Mouse (Mus musculus): ENCODE data around the gene Pam16.
"Not testable (repeated sequence)": the region's sequence is repeated elsewhere in the genome, so short reads cannot be mapped to it uniquely, and the experiment has no call there.

The Pam16 gene

DNA sequence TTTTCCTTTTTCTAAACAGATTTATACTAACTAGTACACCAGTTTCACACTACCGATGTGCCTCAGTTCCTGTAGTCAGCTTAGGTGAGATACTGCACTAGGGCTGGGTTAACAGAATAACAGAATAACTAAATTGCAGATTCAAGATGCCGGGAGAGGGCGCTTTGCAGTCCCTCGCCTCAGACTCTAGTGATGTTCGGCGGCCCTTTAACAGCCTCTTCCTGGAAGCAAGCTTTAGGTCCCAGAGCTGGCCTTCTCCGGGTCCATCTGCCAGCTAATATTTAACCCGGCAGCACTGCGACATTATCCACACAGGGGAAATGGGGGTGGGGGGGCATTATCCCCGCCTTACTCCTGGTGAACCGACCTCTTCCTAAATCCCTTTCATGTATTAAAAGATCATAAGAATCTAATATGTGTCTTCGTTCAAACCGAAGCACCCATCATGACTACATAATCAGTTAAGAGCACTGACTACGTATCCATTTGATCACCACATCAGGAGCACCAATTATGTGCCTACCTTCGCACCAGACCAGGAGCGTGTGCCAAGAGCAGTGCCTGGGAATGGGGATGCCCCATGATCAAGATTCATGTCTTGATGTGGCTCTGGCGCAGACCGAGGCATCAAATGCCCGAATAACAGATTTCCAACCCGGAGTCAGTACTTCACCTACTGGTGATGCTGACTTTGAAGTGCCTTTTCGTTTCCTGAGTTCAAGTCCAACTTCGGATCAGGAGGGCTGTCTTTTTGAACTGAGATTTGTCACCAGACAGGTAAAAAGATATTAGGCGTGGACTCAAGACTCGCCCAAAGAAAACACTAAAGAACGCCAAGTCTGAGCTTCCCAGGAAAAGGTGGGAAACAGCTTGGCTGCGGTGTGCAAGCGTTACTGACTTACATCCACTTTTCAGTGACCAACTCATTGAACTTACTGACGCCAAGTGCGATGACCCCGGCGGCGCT lies 31.6 kb downstream of the Pam16 start:
- peak; percentile 77 for DNase-seq (ENCODE audit: low spot score)

DNA sequence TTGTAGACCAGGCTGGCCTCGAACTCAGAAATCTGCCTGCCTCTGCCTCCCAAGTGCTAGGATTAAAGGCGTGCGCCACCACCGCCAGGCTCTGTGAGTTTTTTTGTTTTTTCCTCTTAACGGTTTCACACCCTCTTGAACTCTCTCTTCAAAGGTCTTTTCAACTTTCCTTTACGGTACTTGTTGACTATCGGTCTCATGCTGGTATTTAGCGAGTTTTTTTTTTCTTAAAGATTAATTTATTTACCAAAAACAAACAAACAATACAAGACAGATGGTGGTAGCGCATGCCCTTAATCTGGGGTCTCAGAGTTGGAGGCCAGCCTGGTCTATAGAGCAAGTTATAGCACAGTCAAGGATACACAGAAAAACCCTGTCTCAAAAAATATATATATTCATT lies 34.6 kb downstream of the Pam16 start:
- DNase-seq (ENCODE audit: low spot score) = no peak

DNA sequence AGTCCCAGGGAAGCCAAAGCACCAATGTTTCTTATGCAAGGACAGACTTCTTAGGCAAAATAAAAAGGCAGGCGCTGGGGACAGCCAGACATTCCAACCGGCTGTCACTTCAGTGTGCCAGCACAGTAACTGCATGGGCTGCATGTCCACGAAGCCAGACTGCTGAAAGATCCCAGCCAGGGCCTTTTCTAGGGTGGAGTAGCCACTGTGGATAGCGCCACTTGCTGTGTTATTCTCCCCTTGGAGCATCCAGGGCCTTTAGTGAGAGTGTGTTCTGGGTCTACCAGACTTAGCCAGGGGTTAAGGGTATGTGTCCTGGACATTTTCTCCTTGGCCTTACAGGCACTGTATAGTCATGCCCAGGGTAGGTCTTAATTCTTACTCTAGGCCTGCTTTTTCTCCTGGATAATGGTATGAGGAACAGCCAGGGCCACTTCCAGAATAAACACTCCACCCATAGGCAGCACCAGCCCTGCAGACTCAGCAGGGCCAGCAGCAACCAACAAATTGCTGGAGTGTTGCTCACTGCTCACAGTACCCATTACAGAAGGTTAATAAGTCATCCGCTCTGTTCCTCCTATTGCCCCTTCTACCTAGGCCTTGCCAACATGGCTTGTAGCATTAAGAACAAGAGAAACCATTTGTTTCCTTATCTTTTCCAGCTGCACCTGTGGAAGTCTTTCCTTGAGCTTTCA lies 37.1 kb downstream of the Pam16 start:
- peak; percentile 44 for DNase-seq (ENCODE audit: low spot score)

DNA sequence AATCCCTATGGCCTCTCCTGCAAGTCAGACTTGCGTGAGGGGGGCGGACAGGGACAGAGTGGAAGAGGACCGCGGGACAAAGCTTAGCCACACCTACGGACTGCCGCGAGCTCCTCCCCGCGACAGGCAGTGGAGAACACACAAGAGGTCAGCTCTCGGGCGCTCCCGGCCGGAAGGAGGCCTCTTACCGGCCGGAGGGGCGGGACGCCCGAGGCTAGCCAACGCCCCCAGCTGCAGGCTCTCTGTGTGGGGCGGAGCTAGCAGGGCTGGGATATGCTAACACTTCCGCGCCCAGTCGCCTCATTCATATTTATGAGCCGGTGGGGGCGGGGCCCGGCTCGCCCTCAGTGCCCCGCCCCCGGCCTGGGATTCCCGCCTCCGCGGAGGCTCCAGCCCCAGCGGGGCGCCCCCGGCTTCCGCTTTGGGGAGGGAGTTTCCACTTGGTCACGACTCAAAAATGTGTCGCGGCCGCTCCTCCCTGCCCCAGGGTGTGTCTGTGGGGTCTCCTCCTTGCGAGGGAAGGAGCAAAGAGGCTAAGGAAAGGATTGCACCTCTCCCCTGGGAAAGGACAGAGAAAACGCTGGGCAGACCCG lies 38.2 kb downstream of the Pam16 start:
- peak; percentile 98 for DNase-seq (ENCODE audit: low spot score)

DNA sequence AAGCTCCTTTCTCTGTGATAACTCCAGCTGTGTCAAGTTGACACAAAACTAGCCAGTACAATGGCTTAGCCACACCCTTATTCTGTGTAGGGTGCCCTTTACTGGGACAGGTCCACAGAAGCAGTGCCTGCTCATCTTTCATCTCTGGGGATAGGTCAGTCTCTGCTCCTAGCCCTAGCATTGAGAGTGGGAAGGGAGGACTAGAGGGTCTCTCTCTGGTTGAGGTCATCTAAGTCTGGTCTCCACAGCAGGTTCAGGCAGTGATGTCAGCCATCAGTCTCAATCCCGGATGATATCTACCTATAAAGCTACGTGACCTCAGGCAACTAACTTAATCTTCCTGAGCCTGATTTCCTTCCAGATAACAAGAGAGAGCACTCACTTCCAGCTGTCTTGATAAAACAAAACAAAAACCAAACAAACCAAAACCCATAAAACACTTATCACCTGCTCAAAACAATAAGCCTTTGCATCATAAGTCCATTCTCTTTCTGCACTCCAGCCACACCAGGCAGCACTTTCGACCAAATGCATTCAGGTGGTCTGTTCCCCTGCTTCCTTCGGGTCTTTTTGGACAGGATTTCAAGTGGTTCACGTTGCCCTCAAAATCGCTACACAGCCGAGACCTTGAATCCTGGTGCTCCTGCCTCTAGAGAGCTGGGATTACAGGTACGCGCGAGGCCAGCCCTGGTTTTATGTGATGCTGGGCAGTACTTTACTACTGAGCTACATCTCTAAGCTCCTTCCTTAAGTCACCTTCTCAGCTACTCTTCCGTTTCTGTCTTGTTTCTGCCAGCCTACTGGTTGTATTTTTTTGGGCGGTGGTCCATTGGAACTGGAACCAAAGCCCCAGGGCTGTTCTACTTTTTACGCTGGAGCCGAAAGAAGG lies 38.9 kb downstream of the Pam16 start:
- no peak for DNase-seq (ENCODE audit: low spot score)

DNA sequence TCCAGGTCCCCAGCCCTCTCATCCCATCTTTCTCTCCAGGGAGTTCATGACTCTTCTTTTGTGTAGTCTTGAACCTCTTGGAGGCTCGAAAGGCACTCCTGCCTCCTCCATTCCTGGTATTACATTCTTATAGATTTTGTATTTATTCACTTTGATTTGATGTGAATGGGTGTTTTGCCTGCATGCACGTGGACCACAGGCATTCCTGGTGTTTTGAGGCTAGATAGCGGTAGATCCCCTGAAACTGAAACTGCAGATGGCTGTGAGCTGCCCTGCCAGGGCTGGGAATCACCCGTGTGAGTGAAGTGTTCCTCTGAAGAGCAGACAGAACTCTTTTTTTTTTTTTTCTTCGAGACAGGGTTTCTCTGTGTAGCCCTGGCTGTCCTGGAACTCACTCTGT lies 40.4 kb downstream of the Pam16 start:
- no peak for DNase-seq (ENCODE audit: low spot score)

DNA sequence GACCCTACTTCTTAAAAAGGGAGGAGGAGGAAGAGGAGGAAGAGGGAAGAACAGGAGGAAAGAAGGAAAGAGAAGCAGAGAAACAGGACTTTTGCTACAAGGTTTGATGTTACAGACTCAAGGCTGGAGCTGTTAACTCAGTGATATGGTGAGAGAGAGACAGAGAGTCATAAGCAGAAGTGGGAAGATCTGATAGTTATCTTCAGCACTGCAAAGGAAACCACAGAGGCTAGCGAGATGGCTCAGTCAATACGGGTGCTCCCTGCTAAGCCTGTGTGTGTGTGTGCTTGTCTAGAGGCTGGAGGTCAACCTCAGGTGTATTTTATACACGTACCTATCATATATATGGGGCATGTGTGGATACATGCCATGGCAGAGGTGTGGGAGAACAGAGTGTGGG lies 41.0 kb downstream of the Pam16 start:
- DNase-seq (ENCODE audit: low spot score) = no peak

DNA sequence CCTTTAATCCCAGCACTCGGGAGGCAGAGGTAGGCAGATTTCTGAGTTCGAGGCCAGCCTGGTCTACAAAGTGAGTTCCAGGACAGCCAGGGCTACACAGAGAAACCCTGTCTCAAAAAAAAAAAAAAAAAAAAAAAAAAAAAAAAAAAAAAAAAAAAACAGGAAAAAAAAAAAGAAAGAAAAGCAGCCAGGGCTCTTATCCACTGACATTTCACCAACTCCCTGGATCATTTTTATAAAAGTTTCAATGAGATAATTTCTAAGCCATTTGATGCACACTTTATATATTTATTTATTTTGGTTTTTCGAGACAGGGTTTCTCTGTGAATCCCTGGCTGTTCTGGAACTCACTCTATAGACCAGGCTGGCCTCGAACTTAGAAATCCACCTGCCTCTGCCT lies 43.6 kb downstream of the Pam16 start:
- DNase-seq (ENCODE audit: low spot score) = not testable (repeated sequence)

DNA sequence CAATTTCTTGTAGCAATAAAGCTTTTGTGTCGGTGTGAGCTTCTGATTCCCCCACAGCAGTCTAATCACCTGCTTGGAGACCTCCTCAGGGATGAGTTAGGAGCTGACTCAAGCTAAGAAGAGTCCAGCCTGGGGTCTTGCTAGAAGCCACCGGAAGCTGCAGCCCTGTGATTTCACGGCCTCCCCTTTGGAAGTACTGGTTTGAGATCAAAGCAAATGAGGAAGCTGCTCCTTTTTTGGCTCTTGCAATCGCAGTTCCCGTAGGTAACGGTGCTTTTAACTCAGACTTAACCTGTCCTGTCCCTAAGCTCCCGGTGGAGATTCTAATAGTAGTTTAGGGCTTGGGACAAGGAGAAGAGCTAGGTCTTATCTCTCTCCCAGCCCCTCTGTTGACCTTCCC lies 46.2 kb downstream of the Pam16 start:
- no peak for DNase-seq (ENCODE audit: low spot score)

DNA sequence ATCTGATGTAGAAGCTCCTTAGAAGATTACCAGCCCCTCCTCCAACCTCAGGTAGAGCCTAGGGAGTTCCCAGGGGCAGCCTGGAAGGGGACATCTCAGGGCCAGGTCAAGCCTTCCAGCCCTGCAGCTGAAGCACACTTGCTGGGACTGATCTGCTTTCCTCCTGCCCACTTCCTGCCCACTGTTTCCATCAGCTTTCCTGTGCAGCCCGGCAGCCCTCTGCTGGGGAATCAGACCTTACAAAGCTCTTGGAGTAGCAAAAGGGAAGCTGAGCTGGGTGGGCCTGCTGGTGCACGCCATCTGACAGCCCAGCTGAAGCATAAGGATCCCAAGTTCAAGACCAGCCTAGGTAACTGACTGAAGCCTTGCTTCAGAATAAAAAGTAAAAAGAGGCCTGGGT lies 47.9 kb downstream of the Pam16 start:
- no peak for DNase-seq (ENCODE audit: low spot score)

DNA sequence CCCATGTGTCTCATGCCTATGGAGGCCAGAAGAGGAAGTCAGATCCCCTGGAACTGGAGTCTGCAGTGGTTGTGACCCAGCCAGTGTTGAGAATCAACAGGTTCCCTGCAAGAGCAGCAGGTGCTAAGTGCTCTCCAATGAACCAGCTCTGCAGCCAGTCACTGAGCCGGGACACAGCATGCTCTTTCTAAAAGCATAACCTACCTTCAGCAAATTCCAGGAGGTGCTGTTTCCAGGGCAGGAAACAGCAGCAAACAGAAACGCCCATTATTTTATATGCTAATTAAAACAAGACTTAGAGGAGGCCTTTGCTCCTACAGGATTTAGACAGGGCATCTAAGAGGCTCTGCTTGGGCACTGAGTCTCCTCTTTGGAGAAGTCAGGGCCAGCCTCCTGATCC lies 48.8 kb downstream of the Pam16 start:
- DNase-seq (ENCODE audit: low spot score) = no peak

DNA sequence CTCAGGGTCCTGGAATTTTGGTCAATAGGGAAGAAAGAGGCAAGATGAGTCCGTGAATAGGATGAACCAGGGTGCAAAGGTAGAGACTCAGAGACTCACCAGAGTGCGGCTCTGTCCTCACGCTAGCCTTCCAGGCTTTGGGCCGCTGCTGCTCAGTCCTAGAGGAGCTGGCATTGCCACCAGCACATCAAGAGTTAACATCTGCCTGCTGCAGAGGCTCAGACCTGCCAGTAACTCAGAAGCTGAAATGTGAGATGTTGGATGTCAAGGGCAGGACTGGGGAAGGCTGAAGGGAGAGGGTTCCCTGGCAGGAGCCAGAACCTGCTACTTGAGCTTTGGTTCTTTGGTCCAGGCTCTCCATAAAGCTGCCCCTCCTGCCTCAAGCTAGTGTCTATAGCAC lies 54.1 kb downstream of the Pam16 start:
- no peak for DNase-seq (ENCODE audit: low spot score)

DNA sequence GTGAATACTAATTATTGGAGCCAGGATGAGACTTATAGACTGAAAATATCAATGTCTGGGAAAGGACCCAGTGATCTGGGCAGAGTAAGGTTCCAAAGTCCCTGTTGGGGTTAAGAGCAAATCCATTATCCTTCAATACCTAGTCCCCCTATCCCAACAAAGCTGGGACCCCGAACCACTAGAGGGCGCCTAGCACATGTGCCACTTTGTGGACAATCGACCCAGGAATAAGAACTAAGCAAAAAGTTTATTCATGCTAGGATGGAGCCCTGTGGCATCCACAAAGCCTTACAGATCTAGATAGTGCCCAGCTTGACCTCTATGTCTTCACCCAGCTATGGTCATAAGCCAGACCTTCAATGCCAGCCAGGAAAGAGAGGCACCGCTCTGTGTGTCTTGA lies 56.9 kb downstream of the Pam16 start:
- DNase-seq (ENCODE audit: low spot score) = peak; percentile 94

Measured in testis, postnatal 10 days (tissue).